Mouse (Mus musculus) Muller cell, postnatal 12 days (primary cell): ENCODE results near the gene Vmn1r120.
"Not testable (repeated sequence)": the region's sequence is repeated elsewhere in the genome, so short reads cannot be mapped to it uniquely, and the experiment has no call there.

Experiments
- DNase-seq: peaks from one replicate; pipeline ENCODE4 v3.0.0-alpha.2; 2015; ENCODE audit errors: inconsistent ontology term

The Vmn1r120 gene

GRCm38 (mm10) chr7:21053684-21054083 lies at the start of gene Vmn1r120:
Vmn1r120 (minus strand) TSS chr7:21053784.
- DNase-seq, result not testable (repeated sequence)

GRCm38 (mm10) chr7:21098413-21098812 lies 44.8 kb upstream of the Vmn1r120 start, which contains the start of gene Vmn1r121:
Vmn1r121 (minus strand) TSS chr7:21098513.
- DNase-seq, result not testable (repeated sequence)

- not testable (repeated sequence) for DNase-seq
Measured at GRCm38 (mm10) chr7:21012355-21012754, 41.2 kb downstream of the Vmn1r120 start, which contains the start of gene Vmn1r119. Vmn1r119 (minus strand) TSS chr7:21012455.
